Mouse (Mus musculus) c-Kit-positive CD71-positive TER-119-positive erythroid progenitor cells, embryonic 14.5 days (primary cell): ENCODE results near the gene Zfp217.

Experiments
- DNase-seq: peaks from one replicate; pipeline ENCODE4 v3.0.0-alpha.2; 2013; ENCODE audit warnings: low spot score

Zfp217 gene

GRCm38 (mm10) chr2:170101132-170101531, 46.8 kb downstream of the Zfp217 start:
- peak; percentile 77 for DNase-seq

- DNase-seq, result no peak
Measured at GRCm38 (mm10) chr2:170094871-170095270, 53.0 kb downstream of the Zfp217 start.

GRCm38 (mm10) chr2:170094220-170094619, 53.7 kb downstream of the Zfp217 start:
- DNase-seq, result no peak

GRCm38 (mm10) chr2:170091563-170092443, 56.1 kb downstream of the Zfp217 start:
- no peak for DNase-seq

- DNase-seq, result no peak
Measured at GRCm38 (mm10) chr2:170078442-170079017, 69.4 kb downstream of the Zfp217 start.

GRCm38 (mm10) chr2:170078041-170078440, 69.9 kb downstream of the Zfp217 start:
- no peak for DNase-seq

- DNase-seq, result no peak
Measured at GRCm38 (mm10) chr2:170076941-170077490, 70.9 kb downstream of the Zfp217 start.

GRCm38 (mm10) chr2:170070641-170071241, 77.2 kb downstream of the Zfp217 start:
- no peak for DNase-seq

GRCm38 (mm10) chr2:170069976-170070375, 77.9 kb downstream of the Zfp217 start:
- no peak for DNase-seq

GRCm38 (mm10) chr2:170062378-170062777, 85.5 kb downstream of the Zfp217 start:
- DNase-seq, result no peak

GRCm38 (mm10) chr2:170060066-170060465, 87.8 kb downstream of the Zfp217 start:
- DNase-seq, result peak; percentile 53

- DNase-seq, result no peak
Measured at GRCm38 (mm10) chr2:170058774-170059173, 89.1 kb downstream of the Zfp217 start.
